Mouse (Mus musculus) kidney, adult 2 months (tissue): ENCODE measurements around the gene Tex26. TPM values are rescaled to one million over a fixed set of nuclear protein-coding genes. Genes with fewer than 3 reads are reported as not detected.

Source experiments
- DNase-seq: peaks from one replicate; pipeline ENCODE4 v3.0.0; 2021
- H3K27ac ChIP-seq: fragments of 200-500 bp; 2 replicates; pipeline ENCODE4 v1.5.1; 2012; ENCODE audit warnings: low read depth, low read length, control low read depth, inconsistent platforms; ENCODE audit not compliant: insufficient read depth
- H3K27me3 ChIP-seq: fragments of 200-500 bp; replicated peaks from 2 replicates; pipeline ENCODE4 v1.6.1; 2012; ENCODE audit warnings: mild to moderate bottlenecking, moderate library complexity, low read length, inconsistent platforms; ENCODE audit not compliant: control insufficient read depth, insufficient read depth
- H3K36me3 ChIP-seq: fragments of 200-500 bp; 2 replicates; pipeline ENCODE4 v1.6.1; 2012; ENCODE audit warnings: mild to moderate bottlenecking, moderate library complexity, low read length, inconsistent platforms; ENCODE audit not compliant: control insufficient read depth, insufficient read depth
- H3K4me1 ChIP-seq: fragments of 200-500 bp; 2 replicates; pipeline ENCODE4 v1.6.1; 2011; ENCODE audit warnings: low read length; ENCODE audit not compliant: control insufficient read depth, insufficient read depth
- H3K4me3 ChIP-seq: fragments of 200-500 bp; 2 replicates; pipeline ENCODE4 v1.5.1; 2011; ENCODE audit warnings: mild to moderate bottlenecking, low read depth, low read length, control low read depth; ENCODE audit not compliant: insufficient read depth
- CTCF ChIP-seq: fragments of 200-500 bp; conservative IDR thresholded peaks from 2 replicates; pipeline ENCODE4 v1.5.1; 2011; ENCODE audit warnings: low read depth, mild to moderate bottlenecking, control low read depth, low read length, moderate library complexity, mixed read lengths; ENCODE audit not compliant: insufficient read depth, insufficient read length
- POLR2A ChIP-seq: fragments of 200-500 bp; IDR thresholded peaks from one replicate; pipeline ENCODE4 v1.6.1; 2011; ENCODE audit warnings: low read depth, low read length, control low read depth
- WGBS: fragments of 180-500 bp; shearing (Covaris S2); methylation state at CpG from one replicate; pipeline ENCODE4 v1.1.7; 2018; 5-methylcytosine and 5-hydroxymethylcytosine counted together
- polyA plus RNA-seq: library from polyadenylated mRNA; depleted of rRNA; stranded (reverse); fragments of >200 nt; gene quantifications from 2 replicates; pipeline ENCODE4 v1.2.3, GENCODE M21; 2012

The Tex26 gene
- polyA plus RNA-seq, 1 experiment: not detected

GRCm38 (mm10) chr5:149433618-149434017 lies 5.8 kb upstream of the Tex26 start:
- Histone ChIP-seq H3K4me1 (no peaks in the 10 kb centered on the region), H3K36me3 (no peaks in the 10 kb centered on the region), H3K4me3 (no peak overlapping the region), H3K27me3 (no peaks in the 10 kb centered on the region), H3K27ac (no peak overlapping the region)
- TF ChIP-seq CTCF (no peak), POLR2A (no peak)
- DNase-seq: no peak
- 45% methylated on average over 7 of the region's 7 CpGs for WGBS

- no peak for TF ChIP-seq POLR2A
- TF ChIP-seq CTCF: no peak
- no peaks in the 10 kb centered on the region for H3K36me3 ChIP-seq
- H3K4me1 ChIP-seq: no peaks in the 10 kb centered on the region
- H3K4me3 ChIP-seq: no peak overlapping the region
- no peaks in the 10 kb centered on the region for H3K27me3 ChIP-seq
- no peak overlapping the region for H3K27ac ChIP-seq
- no peak for DNase-seq
- WGBS: 23% methylated on average over 9 of the region's 9 CpGs
Observed at GRCm38 (mm10) chr5:149434141-149434690, 5.2 kb upstream of the Tex26 start.

GRCm38 (mm10) chr5:149436541-149436940 lies 2.9 kb upstream of the Tex26 start:
- Histone ChIP-seq H3K36me3 (no peaks in the 10 kb centered on the region), H3K4me1 (no peaks in the 10 kb centered on the region), H3K4me3 (no peak overlapping the region), H3K27ac (no peak overlapping the region), H3K27me3 (no peaks in the 10 kb centered on the region)
- no peak for DNase-seq
- no peak for TF ChIP-seq CTCF
- no peak for TF ChIP-seq POLR2A
- WGBS: 91% methylated on average over 3 of the region's 3 CpGs

- no peaks in the 10 kb centered on the region for H3K27me3 ChIP-seq
- no peak overlapping the region for H3K27ac ChIP-seq
- no peak overlapping the region for H3K4me3 ChIP-seq
- DNase-seq: no peak
- TF ChIP-seq POLR2A: no peak
- TF ChIP-seq CTCF: no peak
- WGBS: 78% methylated on average over 6 of the region's 6 CpGs
- no peaks in the 10 kb centered on the region for H3K36me3 ChIP-seq
- no peaks in the 10 kb centered on the region for H3K4me1 ChIP-seq
Observed at GRCm38 (mm10) chr5:149437150-149437549, 2.3 kb upstream of the Tex26 start.

- H3K27ac ChIP-seq: no peak overlapping the region
- no peak for DNase-seq
- H3K4me1 ChIP-seq: no peaks in the 10 kb centered on the region
- H3K4me3 ChIP-seq: peak overlapping the region; percentile 43; the same call in 1 of the 2 replicates
- H3K36me3 ChIP-seq: no peaks in the 10 kb centered on the region
- no peaks in the 10 kb centered on the region for H3K27me3 ChIP-seq
- WGBS: under 1% methylated on average over 16 of the region's 18 CpGs
- TF ChIP-seq POLR2A: no peak
- TF ChIP-seq CTCF: no peak
Observed at GRCm38 (mm10) chr5:149440180-149440573, 717 bp downstream of the Tex26 start.

- no peak for DNase-seq
- Histone ChIP-seq H3K4me3 (no peak overlapping the region), H3K27me3 (no peaks in the 10 kb centered on the region), H3K4me1 (no peaks in the 10 kb centered on the region), H3K36me3 (no peaks in the 10 kb centered on the region), H3K27ac (no peak overlapping the region)
- TF ChIP-seq POLR2A: no peak
- TF ChIP-seq CTCF: no peak
- 72% methylated on average over 14 of the region's 14 CpGs for WGBS
Observed at GRCm38 (mm10) chr5:149441646-149442276, 2.3 kb downstream of the Tex26 start.

- no peak overlapping the region for H3K4me3 ChIP-seq
- H3K36me3 ChIP-seq: no peaks in the 10 kb centered on the region
- no peaks in the 10 kb centered on the region for H3K4me1 ChIP-seq
- TF ChIP-seq CTCF: no peak
- TF ChIP-seq POLR2A: no peak
- H3K27ac ChIP-seq: no peak overlapping the region
- no peak for DNase-seq
- WGBS: 67% methylated on average over 15 of the region's 15 CpGs
- no peaks in the 10 kb centered on the region for H3K27me3 ChIP-seq
Observed at GRCm38 (mm10) chr5:149442277-149442660, 2.8 kb downstream of the Tex26 start.

GRCm38 (mm10) chr5:149444451-149444850 lies 5.0 kb downstream of the Tex26 start:
- Histone ChIP-seq H3K4me3 (no peak overlapping the region), H3K36me3 (no peaks in the 10 kb centered on the region), H3K27me3 (no peaks in the 10 kb centered on the region), H3K4me1 (no peaks in the 10 kb centered on the region), H3K27ac (no peak overlapping the region)
- no peak for TF ChIP-seq CTCF
- no peak for TF ChIP-seq POLR2A
- no peak for DNase-seq
- 78% methylated on average over 4 of the region's 4 CpGs for WGBS
